Mouse (Mus musculus) midbrain, embryonic 14.5 days (tissue): ENCODE measurements around the gene Tsen2. TPM values are rescaled to one million over a fixed set of nuclear protein-coding genes. Genes with fewer than 3 reads are reported as not detected.

Experiments
- ATAC-seq: fragments of 200-750 bp; cut with Nextera tagmentation; 2 replicates; pipeline ENCODE4 v1.8.0; 2017; ENCODE audit warnings: moderate number of reproducible peaks, moderate library complexity; ENCODE audit not compliant: low FRiP score, low TSS enrichment
- DNase-seq: peaks from one replicate; pipeline ENCODE4 v3.0.0-alpha.2; 2015
- H3K27ac ChIP-seq: fragments of 300-500 bp; sonication (generic); replicated peaks from 2 replicates; pipeline ENCODE4 v1.5.1; 2014; ENCODE audit warnings: mild to moderate bottlenecking, low read depth, low read length, moderate library complexity
- H3K27me3 ChIP-seq: fragments of 300-500 bp; sonication (generic); 2 replicates; pipeline ENCODE4 v1.6.1; 2014; ENCODE audit warnings: low read length, control low read depth, mixed read lengths; ENCODE audit not compliant: control insufficient read depth, insufficient read depth
- H3K36me3 ChIP-seq: fragments of 300-500 bp; sonication (generic); 2 replicates; pipeline ENCODE4 v1.6.1; 2014; ENCODE audit warnings: low read length, control low read depth; ENCODE audit not compliant: control insufficient read depth, insufficient read depth
- H3K4me1 ChIP-seq: fragments of 300-500 bp; sonication (generic); 2 replicates; pipeline ENCODE4 v1.6.1; 2014; ENCODE audit warnings: mild to moderate bottlenecking, antibody characterized with exemption, low read length, control low read depth; ENCODE audit not compliant: control insufficient read depth, insufficient read depth
- H3K4me2 ChIP-seq: fragments of 300-500 bp; sonication (generic); 2 replicates; pipeline ENCODE4 v1.6.1; 2014; ENCODE audit warnings: mild to moderate bottlenecking, low read length, moderate library complexity
- H3K4me3 ChIP-seq: fragments of 300-500 bp; sonication (generic); replicated peaks from 2 replicates; pipeline ENCODE4 v1.5.1; 2014; ENCODE audit warnings: low read depth, low read length
- H3K9ac ChIP-seq: fragments of 300-500 bp; sonication (generic); replicated peaks from 2 replicates; pipeline ENCODE4 v1.6.1; 2014; ENCODE audit warnings: mild to moderate bottlenecking, low read length, moderate library complexity
- H3K9me3 ChIP-seq: fragments of 300-500 bp; sonication (generic); 2 replicates; pipeline ENCODE4 v1.6.1; 2016; ENCODE audit warnings: low read length, control low read depth, mixed read lengths; ENCODE audit not compliant: control insufficient read depth
- WGBS: fragments of 180-500 bp; shearing (Covaris S2); extraction: QIAGEN DNeasy Blood & Tissue Kit; methylation state at CpG from one replicate; pipeline ENCODE4 v1.1.7; 2014; 5-methylcytosine and 5-hydroxymethylcytosine counted together
- polyA plus RNA-seq: library from polyadenylated mRNA; unstranded; fragments of >200 nt; fragmentation: Nextera tagmentation; extraction: Ambion mirVana; gene quantifications from 2 replicates; pipeline ENCODE4 v1.2.1, GENCODE M21; 2014

Tsen2 gene
- polyA plus RNA-seq, 1 experiment from 2014 or later: 34.4 TPM

DNA sequence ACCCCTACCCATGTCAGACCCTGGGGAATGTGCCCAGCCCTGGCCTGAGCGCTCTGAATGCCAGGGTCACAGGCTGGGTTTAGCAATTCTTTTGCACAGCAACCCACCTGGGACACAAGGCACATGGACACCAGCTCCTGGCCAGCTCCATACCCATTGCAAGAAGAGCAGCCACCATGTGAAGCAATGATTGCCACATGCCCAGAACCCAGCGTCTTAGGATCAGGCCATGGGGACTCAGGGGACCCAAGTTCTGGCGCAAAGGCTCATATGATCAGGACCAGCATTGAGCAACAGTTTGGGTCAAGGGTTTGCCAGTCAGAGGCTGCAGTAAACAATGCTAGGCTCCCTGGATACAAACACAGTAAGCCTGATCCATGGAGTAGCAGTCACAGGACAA is 33.0 kb upstream of the Tsen2 start:
- Histone ChIP-seq H3K36me3 (no peaks in the 10 kb centered on the region), H3K4me3 (no peak overlapping the region), H3K4me2 (no peak overlapping the region), H3K27me3 (no peaks in the 10 kb centered on the region), H3K9ac (no peak overlapping the region), H3K27ac (no peak overlapping the region), H3K9me3 (0 out of 2 replicates have a peak, but pooled peaks cover 4% of the 10 kb centered on the region), H3K4me1 (no peaks in the 10 kb centered on the region)
- DNase-seq (no peak), ATAC-seq (no peak)
- WGBS: 93% methylated on average over 3 of the region's 3 CpGs

GRCm38 (mm10) chr6:115513207-115513606 is 31.3 kb upstream of the Tsen2 start:
- Histone ChIP-seq H3K4me1 (no peaks in the 10 kb centered on the region), H3K4me3 (no peak overlapping the region), H3K36me3 (no peaks in the 10 kb centered on the region), H3K27ac (no peak overlapping the region), H3K9me3 (0 out of 2 replicates have a peak, but pooled peaks cover 3% of the 10 kb centered on the region), H3K4me2 (no peak overlapping the region), H3K9ac (no peak overlapping the region), H3K27me3 (no peaks in the 10 kb centered on the region)
- no peak for DNase-seq
- WGBS: 96% methylated on average over 4 of the region's 4 CpGs
- ATAC-seq: no peak

GRCm38 (mm10) chr6:115517904-115518303 is 26.6 kb upstream of the Tsen2 start:
- ATAC-seq (no peak), DNase-seq (no peak)
- Histone ChIP-seq H3K4me3 (no peak overlapping the region), H3K4me1 (no peaks in the 10 kb centered on the region), H3K27ac (no peak overlapping the region), H3K27me3 (no peaks in the 10 kb centered on the region), H3K36me3 (no peaks in the 10 kb centered on the region), H3K4me2 (no peak overlapping the region), H3K9me3 (no peaks in the 10 kb centered on the region), H3K9ac (no peak overlapping the region)
- 80% methylated on average over 4 of the region's 4 CpGs for WGBS

GRCm38 (mm10) chr6:115518352-115518751 is 26.1 kb upstream of the Tsen2 start:
- no peaks in the 10 kb centered on the region for H3K27me3 ChIP-seq
- no peak overlapping the region for H3K4me3 ChIP-seq
- DNase-seq (no peak), ATAC-seq (no peak)
- H3K27ac ChIP-seq: no peak overlapping the region
- H3K9ac ChIP-seq: no peak overlapping the region
- H3K9me3 ChIP-seq: no peaks in the 10 kb centered on the region
- no peaks in the 10 kb centered on the region for H3K4me1 ChIP-seq
- no peaks in the 10 kb centered on the region for H3K36me3 ChIP-seq
- H3K4me2 ChIP-seq: no peak overlapping the region
- 72% methylated on average over 2 of the region's 2 CpGs for WGBS

- no peak for ATAC-seq
- Histone ChIP-seq H3K27me3 (no peaks in the 10 kb centered on the region), H3K4me1 (no peaks in the 10 kb centered on the region), H3K4me2 (no peak overlapping the region), H3K36me3 (no peaks in the 10 kb centered on the region), H3K9ac (no peak overlapping the region), H3K9me3 (no peaks in the 10 kb centered on the region), H3K27ac (no peak overlapping the region), H3K4me3 (no peak overlapping the region)
- no peak for DNase-seq
- WGBS: 37% methylated on average over 12 of the region's 12 CpGs
These were observed 25.2 kb upstream of the Tsen2 start for GRCm38 (mm10) chr6:115519275-115519699.

- H3K4me1 ChIP-seq: no peaks in the 10 kb centered on the region
- H3K4me2 ChIP-seq: no peak overlapping the region
- WGBS: 84% methylated on average over 1 of the region's 1 CpGs
- no peaks in the 10 kb centered on the region for H3K27me3 ChIP-seq
- no peak for ATAC-seq
- H3K9ac ChIP-seq: no peak overlapping the region
- no peaks in the 10 kb centered on the region for H3K36me3 ChIP-seq
- H3K9me3 ChIP-seq: no peaks in the 10 kb centered on the region
- no peak for DNase-seq
- no peak overlapping the region for H3K27ac ChIP-seq
- H3K4me3 ChIP-seq: no peak overlapping the region
These were observed 22.5 kb upstream of the Tsen2 start for GRCm38 (mm10) chr6:115521923-115522322.

DNA sequence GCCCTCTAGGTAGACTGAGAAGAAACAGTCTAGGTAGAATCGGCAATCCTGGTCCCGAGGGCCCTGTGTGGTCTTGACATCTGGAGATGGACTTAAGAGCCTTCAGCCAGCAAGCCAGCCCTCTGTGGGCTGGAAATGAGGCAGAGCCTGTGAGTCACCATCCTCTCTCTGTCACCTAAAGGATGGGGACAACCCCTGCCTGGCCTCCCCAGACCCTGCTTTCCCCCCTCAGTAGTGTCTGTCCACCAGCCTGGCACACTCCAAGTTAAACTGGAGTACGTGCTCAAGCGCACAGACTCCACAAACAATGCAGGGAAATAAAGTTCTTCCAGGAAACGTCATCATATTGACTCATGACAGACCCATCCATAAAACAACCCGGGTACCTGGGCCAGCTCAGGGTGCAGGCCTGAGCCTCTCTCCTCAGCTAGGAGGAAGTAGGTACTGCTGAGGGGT is 21.7 kb upstream of the Tsen2 start:
- H3K27me3 ChIP-seq: no peaks in the 10 kb centered on the region
- no peak overlapping the region for H3K4me2 ChIP-seq
- no peak overlapping the region for H3K9ac ChIP-seq
- H3K36me3 ChIP-seq: no peaks in the 10 kb centered on the region
- H3K9me3 ChIP-seq: no peaks in the 10 kb centered on the region
- 78% methylated on average over 6 of the region's 6 CpGs for WGBS
- H3K4me1 ChIP-seq: no peaks in the 10 kb centered on the region
- no peak overlapping the region for H3K4me3 ChIP-seq
- ATAC-seq: no peak
- no peak for DNase-seq
- H3K27ac ChIP-seq: no peak overlapping the region

GRCm38 (mm10) chr6:115523201-115523600 is 21.3 kb upstream of the Tsen2 start:
- Histone ChIP-seq H3K4me2 (no peak overlapping the region), H3K9ac (no peak overlapping the region), H3K36me3 (no peaks in the 10 kb centered on the region), H3K27ac (no peak overlapping the region), H3K27me3 (no peaks in the 10 kb centered on the region), H3K4me1 (no peaks in the 10 kb centered on the region), H3K4me3 (no peak overlapping the region), H3K9me3 (no peaks in the 10 kb centered on the region)
- WGBS: 72% methylated on average over 9 of the region's 9 CpGs
- DNase-seq: peak; percentile 15
- ATAC-seq: no peak

DNA sequence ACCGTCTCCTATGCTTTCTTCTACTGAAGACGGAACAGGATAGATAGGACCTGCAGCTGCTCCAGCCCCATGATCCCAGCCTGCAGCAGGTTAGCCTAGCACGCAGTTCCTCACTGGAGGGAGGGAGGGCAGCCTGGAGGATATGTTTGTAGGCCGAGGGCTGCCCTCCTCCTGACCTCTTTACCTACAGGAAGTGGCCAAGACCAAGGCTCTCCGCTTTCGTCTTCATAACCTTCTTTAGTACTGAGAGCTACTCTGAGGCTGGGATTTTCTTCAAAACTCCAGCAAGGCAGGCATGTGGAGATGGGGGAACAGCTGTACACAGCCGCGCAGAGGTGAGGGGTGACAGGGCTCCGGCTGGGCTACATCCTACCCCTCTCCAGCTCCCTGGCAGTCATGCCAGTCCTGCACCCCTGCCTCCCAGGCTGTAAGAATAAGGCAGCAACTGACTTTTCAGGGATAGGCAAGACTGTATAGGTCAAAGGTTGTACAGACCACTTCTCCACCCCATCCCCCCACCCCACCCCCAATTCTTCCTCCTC is 19.9 kb upstream of the Tsen2 start:
- Histone ChIP-seq H3K9ac (no peak overlapping the region), H3K27me3 (no peaks in the 10 kb centered on the region), H3K27ac (no peak overlapping the region), H3K4me2 (no peak overlapping the region), H3K4me3 (no peak overlapping the region), H3K4me1 (no peaks in the 10 kb centered on the region), H3K36me3 (no peaks in the 10 kb centered on the region), H3K9me3 (no peaks in the 10 kb centered on the region)
- 86% methylated on average over 9 of the region's 9 CpGs for WGBS
- no peak for ATAC-seq
- no peak for DNase-seq
